Mouse (Mus musculus) layer of hippocampus, adult 8-10 months (tissue): ENCODE results near the gene Zfp146. TPM values are rescaled to one million over a fixed set of nuclear protein-coding genes. Genes with fewer than 3 reads are reported as not detected.
A peak's percentile ranks its signal among the peaks of the same experiment; 100 is the strongest.
"Not testable (repeated sequence)": the region's sequence is repeated elsewhere in the genome, so short reads cannot be mapped to it uniquely, and the experiment has no call there.

Source experiments
- DNase-seq, 2 experiments: peaks; one replicate each; pipeline ENCODE4 v3.0.0; 2022; ENCODE audit warnings: low spot score in 2 of 2
- total RNA-seq, 4 experiments: library from RNA; stranded (reverse); gene quantifications; 2 replicates each; pipeline ENCODE4 v1.2.4; 2022

Zfp146 gene
- total RNA-seq, result 10 to 100 TPM; 49.0 to 54.7 (median 50.3) TPM

- peak; percentile 94 for DNase-seq
Measured at GRCm38 (mm10) chr7:30169583-30170282, at the start of gene Zfp146. TSS of gene Zfp146 (minus strand) at chr7:30169750.

- no peak for DNase-seq
Measured at GRCm38 (mm10) chr7:30217277-30217676, 47.7 kb upstream of the Zfp146 start.

- peak; percentile 53 for DNase-seq
Measured at GRCm38 (mm10) chr7:30216723-30217151, 47.2 kb upstream of the Zfp146 start.

GRCm38 (mm10) chr7:30215875-30216274 is 46.3 kb upstream of the Zfp146 start:
- DNase-seq, result no peak

GRCm38 (mm10) chr7:30213881-30214280 is 44.3 kb upstream of the Zfp146 start:
- DNase-seq, result no peak

DNA sequence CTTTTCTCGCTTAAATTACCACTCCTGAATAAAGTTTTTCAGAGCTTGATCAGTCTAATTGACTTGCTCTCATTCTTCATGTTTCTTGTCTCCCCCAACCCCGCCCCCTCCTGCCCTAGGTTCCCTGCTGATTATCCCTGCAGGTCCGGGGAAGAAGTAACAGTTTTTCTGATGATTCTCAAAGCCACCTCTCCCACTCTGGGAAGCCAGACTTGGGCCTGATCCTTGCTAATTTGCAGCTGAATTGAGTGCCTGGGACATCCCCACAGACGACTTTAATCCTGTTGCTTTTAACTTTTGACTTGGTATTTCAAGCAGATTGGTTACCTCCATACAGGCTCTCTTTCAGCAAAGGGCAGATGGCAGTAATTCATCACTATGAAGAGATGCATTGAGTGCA is 41.5 kb upstream of the Zfp146 start:
- no peak for DNase-seq

- DNase-seq, result not testable (repeated sequence)
Measured at GRCm38 (mm10) chr7:30206364-30206763, 36.8 kb upstream of the Zfp146 start.

DNA sequence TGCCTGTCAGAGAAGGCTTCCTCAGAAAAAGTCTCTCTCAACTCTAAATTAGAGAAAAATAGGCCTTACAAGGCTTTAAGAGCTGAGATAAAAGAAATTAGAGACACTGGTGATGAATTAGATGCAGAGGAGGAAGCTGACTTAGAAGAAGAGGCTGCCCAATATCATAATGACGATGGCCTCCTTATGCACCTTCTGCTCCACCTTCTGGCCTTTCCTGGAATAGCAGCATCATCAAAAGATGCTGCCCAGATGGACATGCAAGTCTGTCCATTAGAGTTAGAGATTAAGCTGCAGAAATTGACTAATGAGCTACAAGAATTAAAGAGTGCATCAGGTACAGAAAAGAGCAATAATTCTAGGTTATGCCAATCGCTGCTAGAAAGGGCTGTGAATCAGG is 35.8 kb upstream of the Zfp146 start:
- DNase-seq, result peak in 1 of 2 experiments; percentile 48

- no peak for DNase-seq
Measured at GRCm38 (mm10) chr7:30204380-30204779, 34.8 kb upstream of the Zfp146 start.

DNA sequence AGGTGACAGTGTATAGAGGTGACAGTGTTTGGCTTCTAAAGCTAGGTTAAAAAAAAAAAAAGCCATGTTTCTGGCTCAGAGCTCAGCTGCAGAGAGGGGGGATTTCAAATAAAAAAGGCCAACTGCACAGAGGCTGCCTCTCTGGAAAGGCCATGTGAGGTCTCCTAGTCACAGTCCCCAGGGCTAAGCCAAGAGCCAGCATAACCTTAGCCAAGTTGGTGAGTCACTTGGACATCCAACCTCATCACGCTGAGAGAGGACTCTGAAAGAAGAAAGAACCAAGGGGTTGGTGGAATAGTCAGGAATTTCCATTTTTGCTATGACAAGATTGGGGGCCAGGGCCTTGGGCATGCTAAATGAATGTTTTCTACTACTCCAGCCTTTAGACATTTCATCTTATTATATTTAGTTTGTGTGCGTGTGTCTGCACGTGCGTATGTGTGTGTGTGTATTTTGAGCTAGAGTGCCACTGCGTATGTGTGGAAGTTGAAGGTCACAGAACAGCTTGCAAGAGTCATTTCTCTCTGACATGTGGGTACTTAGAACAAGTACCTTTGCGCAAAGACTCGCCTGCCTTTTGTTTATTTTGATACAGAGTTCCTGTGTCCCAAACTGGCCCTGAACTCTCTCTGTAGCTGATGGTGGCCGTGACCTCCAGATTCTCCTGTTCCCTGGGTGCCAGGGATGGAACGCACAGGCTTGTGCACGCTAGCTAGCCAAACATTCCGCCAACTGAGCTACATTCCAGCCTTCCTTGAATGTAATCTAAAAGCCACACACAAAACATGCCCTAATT is 33.5 kb upstream of the Zfp146 start:
- no peak for DNase-seq

DNA sequence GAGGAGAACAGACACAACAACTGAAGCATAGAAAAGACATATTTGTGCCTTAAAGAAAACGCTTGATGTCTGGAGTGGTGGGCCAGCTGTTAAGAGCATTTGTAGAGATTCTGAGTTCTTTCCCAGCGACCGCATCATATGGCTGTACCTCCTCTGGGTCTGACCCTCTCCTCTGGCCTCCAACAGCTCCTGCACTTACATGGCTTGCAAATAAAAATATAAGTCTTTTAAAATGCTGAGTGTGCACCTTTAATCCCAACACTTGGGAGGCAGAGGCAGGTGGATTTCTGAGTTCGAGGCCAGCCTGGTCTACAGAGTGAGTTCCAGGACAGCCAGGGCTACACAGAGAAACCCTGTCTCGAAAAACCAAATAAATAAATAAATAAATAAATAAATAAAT is 31.1 kb upstream of the Zfp146 start:
- DNase-seq, result not testable (repeated sequence)

DNA sequence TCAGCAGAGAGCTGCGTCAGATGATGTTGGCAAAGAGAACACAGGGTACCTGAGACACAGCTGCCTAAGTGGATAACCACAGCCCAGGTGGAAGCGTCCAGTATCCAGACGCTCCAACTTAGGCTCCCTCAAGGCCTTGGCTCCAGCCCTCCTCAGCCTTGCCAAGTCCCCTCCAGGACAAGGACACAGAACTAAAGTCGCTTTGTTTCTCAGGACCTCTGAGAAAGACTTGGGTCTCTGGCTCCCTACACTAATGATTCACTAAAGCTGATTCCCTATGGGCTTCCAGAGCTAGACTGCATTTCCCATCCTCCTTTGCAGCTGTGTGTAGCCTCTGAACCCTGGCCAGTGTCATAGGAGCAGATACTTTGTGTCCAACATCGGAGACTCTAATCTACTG is 30.6 kb upstream of the Zfp146 start:
- no peak for DNase-seq

GRCm38 (mm10) chr7:30199498-30200139 is 30.1 kb upstream of the Zfp146 start:
- DNase-seq, result no peak

GRCm38 (mm10) chr7:30198481-30198971 is 29.0 kb upstream of the Zfp146 start, which contains the start of gene Capns1:
TSS of gene Capns1 (minus strand) at chr7:30198811.
- no peak for DNase-seq

- no peak for DNase-seq
Measured at GRCm38 (mm10) chr7:30197592-30198129, 28.1 kb upstream of the Zfp146 start.

DNA sequence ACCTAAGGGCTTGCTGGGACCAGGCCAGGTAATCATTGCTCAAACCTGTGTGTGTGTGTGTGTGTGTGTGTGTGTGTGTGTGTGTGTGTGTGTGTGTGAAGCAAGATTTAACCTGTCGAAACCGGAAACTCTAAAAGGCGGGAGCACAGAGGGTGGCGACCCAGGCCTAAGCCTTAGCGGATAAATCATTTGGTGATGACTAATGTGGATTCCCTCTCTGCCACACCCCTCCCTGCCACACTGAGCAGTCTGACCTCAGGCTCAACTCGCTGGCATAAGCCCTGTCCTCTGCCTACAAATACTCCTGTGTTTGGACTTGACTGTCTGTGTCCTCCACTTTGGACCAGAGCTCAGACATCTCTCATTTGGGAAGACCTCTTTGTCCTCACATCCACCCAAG is 26.6 kb upstream of the Zfp146 start:
- no peak for DNase-seq

DNA sequence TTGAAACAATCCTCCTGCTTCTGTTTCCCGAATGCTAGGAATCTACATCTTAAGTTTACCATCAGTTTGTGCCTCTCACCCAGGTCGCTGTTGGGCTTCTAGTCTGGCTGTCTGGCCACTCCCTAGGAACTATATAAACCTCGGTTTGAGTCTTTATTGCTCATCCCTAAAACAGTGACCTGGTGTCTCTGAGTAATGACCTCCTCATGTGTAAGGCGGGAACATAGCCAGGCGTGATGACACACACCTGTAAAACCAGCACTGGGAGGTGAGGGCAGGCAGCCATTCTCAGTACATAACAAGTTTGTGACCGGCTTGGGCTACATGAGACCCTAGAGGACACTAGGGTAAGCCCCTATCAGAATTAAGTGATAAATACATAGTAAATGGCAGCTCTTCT is 25.9 kb upstream of the Zfp146 start:
- no peak for DNase-seq

DNA sequence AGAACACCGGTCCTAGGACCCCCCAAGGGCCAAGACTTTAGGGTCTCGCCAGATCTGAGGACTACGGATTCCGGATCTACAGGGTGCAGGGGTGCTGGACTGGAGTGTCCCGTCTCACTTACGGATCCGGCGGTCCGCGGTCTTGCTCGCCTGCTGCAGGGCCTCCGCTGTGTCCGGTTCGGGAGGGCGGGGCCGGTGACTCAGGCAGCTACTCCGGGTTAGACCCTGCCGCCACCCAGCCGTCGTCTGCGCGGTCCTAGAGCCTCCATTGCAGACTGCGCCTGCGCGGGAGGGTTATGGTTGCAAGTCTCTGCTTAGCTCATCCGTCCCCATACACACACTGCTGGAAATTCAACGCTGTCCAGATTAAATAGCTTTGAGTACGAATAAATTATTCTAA is 25.3 kb upstream of the Zfp146 start:
- peak; percentile 91 to 93 for DNase-seq

DNA sequence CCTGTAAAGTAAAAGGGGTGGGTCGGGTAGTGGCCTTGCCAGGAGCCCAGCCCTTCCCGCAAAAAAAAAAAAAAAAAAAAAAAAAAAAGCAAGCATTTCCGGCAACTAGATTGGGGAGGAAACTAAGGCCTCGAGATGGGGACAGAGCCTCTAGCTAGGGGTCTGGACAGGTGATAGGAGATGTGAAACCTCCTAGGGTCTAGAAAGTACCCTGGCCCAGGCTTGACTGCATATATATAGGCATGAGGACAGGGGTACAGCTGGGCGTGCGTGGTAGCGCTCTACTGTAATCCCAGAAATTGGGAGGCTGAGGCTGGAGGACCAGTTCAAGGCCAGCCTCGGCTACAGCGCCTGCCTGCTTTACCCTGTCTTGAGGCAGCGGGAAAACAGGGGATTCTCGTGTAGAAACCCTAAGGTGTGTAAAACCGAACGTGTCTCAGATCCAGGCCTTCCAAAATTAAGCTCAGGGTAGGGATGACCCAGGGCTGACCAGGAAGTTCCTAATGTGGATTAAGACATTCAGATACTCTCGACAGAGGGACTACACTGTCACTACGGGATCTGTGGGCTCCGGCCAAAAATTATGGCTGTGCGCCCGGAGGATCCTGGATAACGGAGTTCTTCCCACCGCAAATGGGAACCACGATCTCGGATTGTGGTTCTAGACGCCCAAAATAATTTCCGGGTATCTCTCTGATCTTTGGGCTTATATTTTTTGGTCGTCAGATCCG is 24.7 kb upstream of the Zfp146 start:
- no peak for DNase-seq

GRCm38 (mm10) chr7:30193581-30194100 is 24.1 kb upstream of the Zfp146 start:
- peak; percentile 53 to 65 for DNase-seq

DNA sequence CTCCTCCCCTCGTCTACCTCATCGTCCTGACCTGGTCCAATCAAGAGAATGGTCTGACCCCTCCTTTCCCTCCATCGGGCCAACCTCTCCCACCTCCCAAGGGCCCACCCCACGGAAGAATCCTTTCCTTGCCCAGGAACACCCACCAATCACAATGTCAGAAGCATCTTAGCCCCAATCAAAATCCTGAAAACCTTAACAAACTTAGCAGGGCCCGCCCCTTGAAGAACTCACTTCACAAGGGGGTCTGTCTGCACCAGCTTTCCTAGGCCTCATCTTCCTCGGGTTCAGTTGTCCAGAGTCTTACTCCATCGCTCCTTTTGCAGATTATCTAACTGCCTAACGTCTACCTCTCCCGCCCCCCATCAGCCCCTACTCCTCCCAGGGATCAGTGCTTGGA is 23.5 kb upstream of the Zfp146 start:
- DNase-seq, result no peak
